Mouse (Mus musculus): ENCODE data around the gene AC131692.1. TPM values are rescaled to one million over a fixed set of nuclear protein-coding genes. Genes with fewer than 3 reads are reported as not detected.

AC131692.1 gene
- polyA plus RNA-seq, 1 experiment from 2014 or later: 0.23 TPM

DNA sequence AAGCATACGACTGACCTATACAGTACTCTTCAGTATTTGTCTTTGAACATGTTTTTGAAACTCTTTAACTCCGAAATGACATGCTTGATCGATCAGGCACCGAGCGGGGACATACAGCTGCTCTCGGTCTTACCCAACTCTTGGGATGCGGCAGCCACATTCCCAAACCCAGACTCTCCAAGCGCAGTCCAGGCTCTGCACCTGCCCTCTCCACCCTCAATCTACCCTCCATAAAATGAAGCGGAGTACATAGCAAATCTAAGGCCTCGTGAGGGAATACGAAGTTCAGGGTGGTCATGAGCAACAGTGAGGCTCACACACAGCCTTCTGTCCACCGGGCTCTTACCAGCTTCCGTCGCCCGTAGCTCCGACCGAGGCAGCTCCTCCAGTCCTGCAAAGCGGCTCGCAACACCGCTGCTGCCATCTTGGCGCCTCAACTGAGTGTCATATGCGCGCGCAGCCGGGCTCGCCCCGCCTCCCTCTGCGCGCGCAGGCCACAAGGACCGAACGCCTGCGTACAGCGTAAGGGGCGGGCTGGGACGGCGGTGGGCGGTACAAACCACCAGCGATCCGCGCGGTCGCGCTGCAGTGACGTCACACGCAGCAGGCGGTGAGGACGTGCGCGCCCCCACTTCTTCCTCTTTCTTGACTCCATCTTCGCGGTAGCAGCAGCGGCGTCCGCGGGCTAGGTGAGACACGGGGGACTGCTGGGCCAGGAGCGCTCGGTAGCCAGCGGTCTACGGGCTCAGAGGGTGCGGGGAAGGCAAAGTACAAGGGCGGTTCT, 36.7 kb upstream of the AC131692.1 start, which contains the start of the genes Mrpl49 and Fau:
Gene Mrpl49 (minus strand): TSS at position 473 of the 784 bp plus-strand sequence.
Gene Fau (plus strand): TSS at position 532 of the 784 bp plus-strand sequence.
- Histone ChIP-seq H3K36me3 (replicated peaks) (peaks cover 54% of the 10 kb centered on the region), H3K27me3 (no peaks in the 10 kb centered on the region), H3K4me1 (replicated peaks) (peaks cover 55% of the 10 kb centered on the region), H3K27ac (replicated peaks) (peak within 1 kb of the TSS; percentile 78), H3K4me2 (peak within 1 kb of the TSS; percentile 83), H3K4me3 (replicated peaks) (peak within 1 kb of the TSS; percentile 81), H3K9ac (peak within 1 kb of the TSS; percentile 88), H3K9me3 (replicated peaks) (no peaks in the 10 kb centered on the region)
- under 1% methylated on average over 63 of the region's 63 CpGs for whole genome bisulfite sequencing (ENCODE audit: insufficient replicate concordance)
- ATAC-seq (ENCODE audit: insufficient read depth): peak; percentile 77

DNA sequence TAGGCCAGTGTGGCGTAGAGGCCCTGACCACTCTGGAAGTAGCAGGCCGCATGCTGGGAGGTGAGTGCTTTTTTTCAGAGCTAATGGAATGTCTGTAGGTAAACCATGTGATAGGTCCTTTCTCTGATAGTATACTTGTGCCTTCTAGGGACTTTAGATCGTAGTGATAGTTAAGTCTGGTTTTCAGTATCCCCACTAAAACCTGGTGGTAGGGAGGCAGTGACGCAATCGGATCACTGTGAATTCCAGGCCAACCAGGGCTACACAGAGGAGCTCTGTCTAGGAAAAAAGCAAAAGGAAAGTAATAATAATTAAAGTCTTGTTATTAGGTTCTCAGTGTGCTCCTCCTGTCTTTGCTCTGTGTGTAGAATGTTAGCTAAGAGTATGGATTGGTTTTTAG, 35.7 kb upstream of the AC131692.1 start:
- H3K27me3 ChIP-seq: no peaks in the 10 kb centered on the region
- H3K27ac ChIP-seq (replicated peaks): peak overlapping the region; percentile 78
- H3K4me2 ChIP-seq: peak overlapping the region; percentile 76
- peaks cover 61% of the 10 kb centered on the region for H3K4me1 ChIP-seq (replicated peaks)
- H3K9me3 ChIP-seq (replicated peaks): no peaks in the 10 kb centered on the region
- ATAC-seq (ENCODE audit: insufficient read depth): no peak
- 20% methylated on average over 5 of the region's 5 CpGs for WGBS (ENCODE audit: insufficient replicate concordance)
- H3K4me3 ChIP-seq (replicated peaks): peak overlapping the region; percentile 81
- H3K9ac ChIP-seq: peak overlapping the region; percentile 86
- H3K36me3 ChIP-seq (replicated peaks): peaks cover 44% of the 10 kb centered on the region

DNA sequence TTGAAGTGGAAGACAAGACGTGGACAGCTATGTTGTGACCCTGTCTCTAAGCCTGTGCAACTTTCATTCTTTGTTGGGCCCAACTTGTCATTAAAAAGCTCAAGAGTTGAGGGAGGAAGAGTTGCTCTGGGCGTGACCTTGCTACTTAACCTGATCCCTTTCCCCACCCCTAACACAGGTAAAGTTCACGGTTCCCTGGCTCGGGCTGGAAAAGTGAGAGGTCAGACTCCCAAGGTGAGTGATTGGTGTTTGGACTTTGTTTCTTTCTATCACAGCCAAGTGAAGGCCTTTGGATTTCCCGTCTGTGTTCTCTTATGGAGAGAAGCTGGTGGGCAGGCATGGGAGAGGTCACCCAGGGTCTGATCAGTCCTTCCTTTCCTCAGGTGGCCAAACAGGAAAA, 35.3 kb upstream of the AC131692.1 start:
- H3K4me3 ChIP-seq (replicated peaks): peak overlapping the region; percentile 81
- ATAC-seq (ENCODE audit: insufficient read depth): no peak
- H3K27ac ChIP-seq (replicated peaks): peak overlapping the region; percentile 78
- no peaks in the 10 kb centered on the region for H3K9me3 ChIP-seq (replicated peaks)
- H3K36me3 ChIP-seq (replicated peaks): peaks cover 39% of the 10 kb centered on the region
- peak overlapping the region; percentile 76 for H3K4me2 ChIP-seq
- peaks cover 64% of the 10 kb centered on the region for H3K4me1 ChIP-seq (replicated peaks)
- WGBS (ENCODE audit: insufficient replicate concordance): 61% methylated on average over 5 of the region's 5 CpGs
- H3K27me3 ChIP-seq: no peaks in the 10 kb centered on the region
- H3K9ac ChIP-seq: peak overlapping the region; percentile 86

DNA sequence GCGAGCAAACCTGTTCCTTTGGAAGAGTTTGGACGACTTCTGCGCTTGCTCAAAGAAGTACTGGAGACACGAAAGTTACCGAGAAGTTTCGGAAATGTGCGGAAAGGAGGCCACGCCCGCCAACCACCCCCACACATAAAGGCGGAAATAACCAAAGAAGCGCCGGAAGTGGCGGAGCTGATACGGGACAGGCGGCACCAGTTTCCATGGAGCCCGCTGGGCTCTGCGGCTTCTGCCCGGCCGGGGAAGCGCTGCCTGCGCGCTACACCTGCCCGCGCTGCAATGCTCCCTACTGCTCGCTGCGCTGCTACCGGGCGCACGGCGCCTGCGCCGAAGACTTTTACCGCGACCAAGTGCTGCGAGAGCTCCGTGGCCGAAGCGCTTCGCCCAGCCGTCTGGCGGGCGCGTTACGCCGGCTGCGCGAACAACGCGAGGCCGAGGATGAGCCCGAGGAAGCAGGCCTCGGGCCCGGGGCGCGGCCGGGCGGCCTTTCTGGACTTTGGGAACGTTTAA, 33.1 kb upstream of the AC131692.1 start, which contains the start of gene Znhit2:
Gene Znhit2 (plus strand): TSS at position 172 of the 513 bp plus-strand sequence.
- H3K9ac ChIP-seq: peak within 1 kb of the TSS; percentile 91
- H3K4me3 ChIP-seq (replicated peaks): peak within 1 kb of the TSS; percentile 89
- no peaks in the 10 kb centered on the region for H3K27me3 ChIP-seq
- H3K9me3 ChIP-seq (replicated peaks): no peaks in the 10 kb centered on the region
- under 1% methylated on average over 58 of the region's 58 CpGs for WGBS (ENCODE audit: insufficient replicate concordance)
- H3K4me1 ChIP-seq (replicated peaks): peaks cover 68% of the 10 kb centered on the region
- H3K27ac ChIP-seq (replicated peaks): peak within 1 kb of the TSS; percentile 98
- H3K36me3 ChIP-seq (replicated peaks): peaks cover 21% of the 10 kb centered on the region
- peak; percentile 66 for ATAC-seq (ENCODE audit: insufficient read depth)
- peak within 1 kb of the TSS; percentile 100 for H3K4me2 ChIP-seq

DNA sequence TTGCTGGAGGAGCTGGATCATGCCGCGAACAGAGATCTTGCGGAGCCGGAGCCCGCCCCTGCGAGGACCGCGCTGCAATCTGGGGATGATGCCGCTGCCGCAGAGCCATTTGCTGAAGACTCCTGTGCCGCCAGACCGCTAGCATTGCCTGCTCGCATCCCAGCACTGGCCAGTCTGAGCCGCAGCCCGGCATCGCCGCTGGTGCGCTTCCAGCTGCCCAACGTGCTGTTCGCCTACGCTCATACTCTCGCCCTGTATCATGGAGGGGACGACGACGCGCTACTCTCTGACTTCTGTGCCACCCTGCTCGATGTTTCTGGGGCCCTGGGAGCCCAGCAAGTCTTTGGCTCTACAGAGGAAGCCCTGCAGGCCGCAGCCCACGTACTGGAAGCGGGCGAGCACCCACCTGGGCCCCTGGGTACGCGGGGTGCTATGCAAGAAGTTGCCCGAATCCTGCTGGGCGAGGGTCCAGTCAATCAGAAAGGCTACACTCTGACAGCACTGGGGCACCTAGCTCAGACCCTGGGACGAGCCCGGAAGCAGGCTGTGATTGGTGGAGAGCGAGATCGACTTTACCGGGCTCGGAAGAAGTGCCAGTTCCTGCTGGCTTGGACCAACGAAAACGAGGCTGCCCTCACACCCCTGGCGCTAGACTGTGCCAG, 32.4 kb upstream of the AC131692.1 start:
- Histone ChIP-seq H3K36me3 (replicated peaks) (peaks cover 21% of the 10 kb centered on the region), H3K9ac (peak overlapping the region; percentile 91), H3K27me3 (no peaks in the 10 kb centered on the region), H3K4me2 (peak overlapping the region; percentile 100), H3K9me3 (replicated peaks) (no peaks in the 10 kb centered on the region), H3K4me3 (replicated peaks) (peak overlapping the region; percentile 89), H3K27ac (replicated peaks) (peak overlapping the region; percentile 98), H3K4me1 (replicated peaks) (peaks cover 68% of the 10 kb centered on the region)
- peak; percentile 6; the same call in 1 of the 2 replicates for ATAC-seq (ENCODE audit: insufficient read depth)
- under 1% methylated on average over 44 of the region's 44 CpGs for WGBS (ENCODE audit: insufficient replicate concordance)

DNA sequence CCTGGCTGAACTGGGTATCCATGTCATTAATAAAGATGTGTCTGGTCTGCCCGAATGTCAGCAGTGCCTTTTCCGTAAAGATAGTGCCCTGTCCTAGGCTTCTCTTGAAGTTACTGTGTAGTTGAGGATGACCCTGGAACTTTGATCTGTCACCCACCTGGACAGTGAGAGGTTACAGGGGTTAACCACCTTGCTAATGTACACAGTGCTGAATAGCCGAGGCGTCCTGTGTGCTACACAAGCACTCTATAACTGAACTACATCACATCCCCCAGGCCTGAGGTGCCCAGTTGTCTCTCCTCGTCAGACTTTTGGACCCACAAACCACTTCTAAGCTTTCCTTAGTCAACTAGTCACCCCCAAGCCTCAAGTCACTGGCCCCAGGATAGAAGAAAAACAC, 31.8 kb upstream of the AC131692.1 start:
- H3K9ac ChIP-seq: peak overlapping the region; percentile 91
- WGBS (ENCODE audit: insufficient replicate concordance): 45% methylated on average over 5 of the region's 5 CpGs
- peak overlapping the region; percentile 98 for H3K27ac ChIP-seq (replicated peaks)
- no peaks in the 10 kb centered on the region for H3K9me3 ChIP-seq (replicated peaks)
- peak overlapping the region; percentile 100 for H3K4me2 ChIP-seq
- H3K27me3 ChIP-seq: no peaks in the 10 kb centered on the region
- peaks cover 71% of the 10 kb centered on the region for H3K4me1 ChIP-seq (replicated peaks)
- peaks cover 21% of the 10 kb centered on the region for H3K36me3 ChIP-seq (replicated peaks)
- H3K4me3 ChIP-seq (replicated peaks): peak overlapping the region; percentile 89
- no peak for ATAC-seq (ENCODE audit: insufficient read depth)

DNA sequence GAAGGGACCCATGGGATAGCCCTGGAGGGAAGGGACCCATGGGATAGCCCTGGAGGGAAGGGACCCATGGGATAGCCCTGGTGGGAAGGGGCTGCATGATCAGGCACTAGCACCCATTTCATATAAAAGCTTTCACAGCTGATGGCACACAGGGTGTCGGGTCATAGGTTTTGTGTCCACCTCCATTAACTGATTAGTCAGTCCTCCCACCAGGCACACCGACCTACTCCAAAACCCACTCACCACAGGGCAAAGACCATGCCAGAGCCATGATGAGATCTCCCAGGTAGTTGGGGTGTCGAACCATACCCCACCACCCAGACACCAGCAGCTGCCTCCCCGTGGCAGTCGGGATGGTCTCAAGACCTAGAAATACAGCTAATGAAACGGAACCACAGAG, 31.1 kb upstream of the AC131692.1 start:
- Histone ChIP-seq H3K27ac (replicated peaks) (peak overlapping the region; percentile 98), H3K4me3 (replicated peaks) (peak overlapping the region; percentile 89; the same call in 1 of the 2 replicates), H3K36me3 (replicated peaks) (peaks cover 21% of the 10 kb centered on the region), H3K9ac (peak overlapping the region; percentile 91), H3K4me1 (replicated peaks) (peaks cover 77% of the 10 kb centered on the region), H3K27me3 (no peaks in the 10 kb centered on the region), H3K4me2 (peak overlapping the region; percentile 100), H3K9me3 (replicated peaks) (no peaks in the 10 kb centered on the region)
- 83% methylated on average over 6 of the region's 6 CpGs for WGBS (ENCODE audit: insufficient replicate concordance)
- no peak for ATAC-seq (ENCODE audit: insufficient read depth)

DNA sequence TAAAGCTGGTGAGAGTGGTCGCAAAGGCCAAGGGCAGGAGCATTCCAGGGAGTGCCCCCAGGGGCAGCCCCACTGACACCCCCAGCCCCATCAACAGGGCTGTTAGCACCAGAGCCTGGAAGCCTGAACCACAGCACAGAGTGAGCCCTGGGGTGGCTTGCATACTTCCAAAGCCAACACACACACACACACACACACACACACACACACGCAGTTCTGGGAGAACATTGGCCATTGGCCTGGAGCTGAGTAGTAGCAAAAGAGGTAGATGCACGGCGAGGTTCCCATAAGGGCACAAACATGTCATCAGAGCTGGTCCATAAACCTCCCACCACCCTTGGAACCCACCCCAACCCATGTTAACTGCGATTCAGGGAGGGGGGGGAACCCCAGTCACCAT, 27.6 kb upstream of the AC131692.1 start:
- no peak for ATAC-seq (ENCODE audit: insufficient read depth)
- peak overlapping the region; percentile 60 for H3K4me3 ChIP-seq (replicated peaks)
- WGBS (ENCODE audit: insufficient replicate concordance): 38% methylated on average over 5 of the region's 5 CpGs
- peak overlapping the region; percentile 82 for H3K27ac ChIP-seq (replicated peaks)
- peaks cover 28% of the 10 kb centered on the region for H3K36me3 ChIP-seq (replicated peaks)
- peaks cover 60% of the 10 kb centered on the region for H3K4me1 ChIP-seq (replicated peaks)
- H3K9ac ChIP-seq: peak overlapping the region; percentile 60
- peak overlapping the region; percentile 98 for H3K4me2 ChIP-seq
- H3K9me3 ChIP-seq (replicated peaks): no peaks in the 10 kb centered on the region
- no peaks in the 10 kb centered on the region for H3K27me3 ChIP-seq

DNA sequence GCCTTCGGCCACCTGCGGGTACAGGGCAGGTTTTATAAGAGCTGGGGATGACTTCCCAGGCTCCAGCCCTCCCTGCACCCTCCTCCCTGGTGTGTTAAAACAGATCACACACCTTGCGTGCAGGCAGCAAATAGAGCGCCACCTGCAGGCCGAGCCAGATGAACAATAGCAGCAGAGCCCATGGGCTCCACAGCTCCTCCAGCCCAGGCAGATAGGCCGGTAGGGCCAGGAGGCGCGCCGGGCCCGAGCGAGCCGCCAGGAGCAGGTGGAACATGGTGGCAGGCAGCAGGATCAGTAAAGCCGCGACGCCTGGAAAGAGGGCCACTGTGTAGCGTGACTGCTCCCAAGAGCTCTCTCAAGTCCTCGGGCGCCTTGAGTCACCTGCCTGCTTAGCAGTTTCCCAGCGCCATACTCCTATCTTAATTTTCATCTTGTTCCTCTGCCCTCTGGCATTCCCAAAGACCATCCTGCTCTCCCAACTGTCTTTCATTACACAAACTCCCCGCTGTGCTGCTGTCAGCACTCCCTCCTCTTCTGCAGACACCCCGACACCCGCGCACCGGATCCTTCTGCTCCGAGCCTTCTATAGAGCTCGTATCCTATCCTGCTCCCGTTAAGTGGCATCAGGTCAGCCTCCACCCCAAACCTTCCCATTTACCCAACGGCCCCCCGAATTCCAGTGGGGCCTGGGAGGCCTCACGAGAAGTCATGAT, 27.1 kb upstream of the AC131692.1 start:
- peak overlapping the region; percentile 60 for H3K4me3 ChIP-seq (replicated peaks)
- H3K9me3 ChIP-seq (replicated peaks): no peaks in the 10 kb centered on the region
- peak overlapping the region; percentile 82 for H3K27ac ChIP-seq (replicated peaks)
- H3K36me3 ChIP-seq (replicated peaks): peaks cover 29% of the 10 kb centered on the region
- peaks cover 54% of the 10 kb centered on the region for H3K4me1 ChIP-seq (replicated peaks)
- under 1% methylated on average over 30 of the region's 30 CpGs for WGBS (ENCODE audit: insufficient replicate concordance)
- no peaks in the 10 kb centered on the region for H3K27me3 ChIP-seq
- ATAC-seq (ENCODE audit: insufficient read depth): peak; percentile 61
- peak overlapping the region; percentile 60 for H3K9ac ChIP-seq
- peak overlapping the region; percentile 98 for H3K4me2 ChIP-seq

DNA sequence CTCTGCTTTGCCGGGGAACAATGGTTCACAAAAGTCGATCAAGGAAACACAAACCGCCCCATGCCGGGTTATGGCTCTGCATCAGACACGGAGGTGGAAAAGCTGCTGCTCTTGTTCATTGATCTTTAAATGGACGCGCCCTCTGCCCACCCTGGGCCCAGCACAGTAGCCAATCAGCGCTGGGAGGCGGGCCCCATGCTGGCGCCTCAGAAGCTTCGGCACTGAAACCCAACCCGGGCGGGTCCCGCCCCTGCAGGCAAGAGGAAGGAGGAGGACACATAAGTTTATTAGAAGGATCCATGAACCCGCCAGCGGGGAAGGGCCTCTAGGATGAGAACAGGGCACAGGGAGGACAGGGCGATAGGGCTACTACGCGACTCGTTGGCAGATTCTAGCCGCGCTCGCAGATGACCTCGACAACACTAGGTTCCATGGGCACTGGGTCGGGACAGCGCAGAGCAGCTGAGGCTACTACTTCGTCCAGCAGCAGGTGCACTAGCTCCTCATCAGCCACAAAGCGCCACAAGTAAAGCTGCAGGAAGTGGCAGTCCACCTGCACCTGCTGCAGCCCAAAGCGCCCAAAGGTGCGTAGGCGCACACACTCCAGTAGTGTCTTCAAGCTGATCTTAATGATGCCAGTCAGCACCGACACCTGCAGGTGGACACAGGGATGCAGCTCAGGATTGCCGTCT, 26.3 kb upstream of the AC131692.1 start, which contains the start of gene Tm7sf2:
Gene Tm7sf2 (minus strand): TSS at position 650 of the 692 bp plus-strand sequence.
- peak; percentile 85 for ATAC-seq (ENCODE audit: insufficient read depth)
- H3K4me1 ChIP-seq (replicated peaks): peaks cover 47% of the 10 kb centered on the region
- no peaks in the 10 kb centered on the region for H3K9me3 ChIP-seq (replicated peaks)
- H3K27me3 ChIP-seq: no peaks in the 10 kb centered on the region
- peak within 1 kb of the TSS; percentile 60 for H3K4me3 ChIP-seq (replicated peaks)
- peak within 1 kb of the TSS; percentile 98 for H3K4me2 ChIP-seq
- H3K27ac ChIP-seq (replicated peaks): peak within 1 kb of the TSS; percentile 82
- H3K9ac ChIP-seq: peak within 1 kb of the TSS; percentile 60
- peaks cover 33% of the 10 kb centered on the region for H3K36me3 ChIP-seq (replicated peaks)
- 14% methylated on average over 33 of the region's 33 CpGs for WGBS (ENCODE audit: insufficient replicate concordance)
